Mouse (Mus musculus): Measurements from ENCODE around the gene Tatdn3.
A peak's percentile ranks its signal among the peaks of the same experiment; 100 is the strongest.

DNA sequence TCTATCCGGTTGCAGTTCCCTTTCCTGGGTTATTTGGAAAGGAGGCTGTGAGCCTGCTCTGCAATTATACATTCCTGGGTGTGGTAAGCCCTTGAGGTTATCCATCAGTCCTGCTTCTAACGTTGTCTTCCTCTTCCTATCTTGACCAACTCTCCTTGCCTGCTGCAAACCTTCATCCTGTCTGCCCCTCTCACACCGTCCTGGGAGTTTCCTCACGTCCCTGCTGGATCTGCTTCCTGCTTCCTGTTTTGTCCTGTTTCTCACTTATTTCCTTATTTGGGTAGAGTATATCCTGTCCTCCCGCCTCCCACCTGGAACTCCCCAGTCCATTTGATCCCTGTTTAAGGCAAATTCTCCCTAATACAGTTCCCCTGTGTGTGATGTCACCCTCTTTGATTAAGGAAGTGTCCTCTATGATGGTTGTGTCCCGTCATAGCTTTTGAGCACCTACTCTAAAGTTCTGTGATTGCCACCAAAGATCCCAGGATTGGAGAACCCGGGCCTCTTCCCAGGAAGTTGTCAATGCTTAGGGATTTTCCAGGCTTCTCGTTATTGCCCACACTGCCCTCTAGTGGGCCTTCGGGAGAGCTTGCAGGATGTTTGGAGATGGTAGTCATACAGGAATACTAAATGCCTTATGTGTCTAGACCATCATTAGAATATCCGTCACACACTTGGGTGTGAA is 12.6 kb upstream of the Tatdn3 start:
- TF ChIP-seq CTCF (IDR thresholded peaks at IDR 0.05; ENCODE audit: low read depth, low read length) (peak; percentile 72), POLR2A (IDR thresholded peaks at IDR 0.05; ENCODE audit: extremely low read depth, insufficient read depth, low read length) (no peak)

Measured in liver, adult 2 months (tissue).